Mouse (Mus musculus) intestine, embryonic 14.5 days (tissue): Measurements from ENCODE around the gene Lcn2. TPM values are rescaled to one million over a fixed set of nuclear protein-coding genes. Genes with fewer than 3 reads are reported as not detected.

Source experiments
- ATAC-seq: fragments of 200-750 bp; cut with Nextera tagmentation; replicated peaks from 2 replicates; pipeline ENCODE4 v1.8.0; 2017; ENCODE audit warnings: low read depth, moderate number of reproducible peaks, moderate TSS enrichment, moderate library complexity; ENCODE audit not compliant: low FRiP score, low TSS enrichment
- DNase-seq: peaks from one replicate; pipeline ENCODE4 v3.0.0-alpha.2; 2018; ENCODE audit warnings: low spot score
- H3K27ac ChIP-seq: fragments of 300-500 bp; sonication (generic); 2 replicates; pipeline ENCODE4 v1.5.1; 2014; ENCODE audit warnings: low read depth, mild to moderate bottlenecking, control low read depth
- H3K27me3 ChIP-seq: fragments of 300-500 bp; sonication (generic); replicated peaks from 2 replicates; pipeline ENCODE4 v1.6.1; 2014; ENCODE audit warnings: low read length, control low read depth; ENCODE audit not compliant: control insufficient read depth, insufficient read depth
- H3K36me3 ChIP-seq: fragments of 300-500 bp; sonication (generic); 2 replicates; pipeline ENCODE4 v1.6.1; 2014; ENCODE audit warnings: low read length, control low read depth; ENCODE audit not compliant: control insufficient read depth, insufficient read depth
- H3K4me1 ChIP-seq: fragments of 300-500 bp; sonication (generic); replicated peaks from 2 replicates; pipeline ENCODE4 v1.6.1; 2014; ENCODE audit warnings: low read length, control low read depth, mixed read lengths; ENCODE audit not compliant: control insufficient read depth, insufficient read depth
- H3K4me2 ChIP-seq: fragments of 300-500 bp; sonication (generic); 2 replicates; pipeline ENCODE4 v1.6.1; 2014; ENCODE audit warnings: low read length
- H3K4me3 ChIP-seq: fragments of 300-500 bp; sonication (generic); 2 replicates; pipeline ENCODE4 v1.5.1; 2014; ENCODE audit warnings: low read depth, low read length, control low read depth, mixed read lengths
- H3K9ac ChIP-seq: fragments of 300-500 bp; sonication (generic); 2 replicates; pipeline ENCODE4 v1.6.1; 2014; ENCODE audit warnings: mild to moderate bottlenecking, low read length
- H3K9me3 ChIP-seq: fragments of 300-500 bp; sonication (generic); 2 replicates; pipeline ENCODE4 v1.6.1; 2016; ENCODE audit warnings: low read length, control low read depth; ENCODE audit not compliant: control insufficient read depth
- WGBS: fragments of 180-500 bp; shearing (Covaris S2); extraction: QIAGEN DNeasy Blood & Tissue Kit; methylation state at CpG from one replicate; pipeline ENCODE4 v1.1.7; 2014; 5-methylcytosine and 5-hydroxymethylcytosine counted together
- polyA plus RNA-seq: library from polyadenylated mRNA; unstranded; fragments of >200 nt; fragmentation: Nextera tagmentation; extraction: Ambion mirVana; gene quantifications from 2 replicates; pipeline ENCODE4 v1.2.1, GENCODE M21; 2014

The Lcn2 gene
- polyA plus RNA-seq, 1 experiment from 2014 or later: 0.93 TPM

- H3K4me1 ChIP-seq: peaks cover 14% of the 10 kb centered on the region
- H3K36me3 ChIP-seq: peaks cover 66% of the 10 kb centered on the region
- DNase-seq: no peak
- no peak for ATAC-seq
- 79% methylated on average over 12 of the region's 12 CpGs for WGBS
- H3K4me2 ChIP-seq: no peak overlapping the region
- no peak overlapping the region for H3K4me3 ChIP-seq
- H3K27ac ChIP-seq: no peak overlapping the region
- no peaks in the 10 kb centered on the region for H3K27me3 ChIP-seq
- H3K9me3 ChIP-seq: no peaks in the 10 kb centered on the region
- no peak overlapping the region for H3K9ac ChIP-seq
These were observed 30.5 kb upstream of the Lcn2 start for GRCm38 (mm10) chr2:32418430-32419151.

GRCm38 (mm10) chr2:32417486-32417885 lies 29.4 kb upstream of the Lcn2 start:
- Histone ChIP-seq H3K4me2 (no peak overlapping the region), H3K27me3 (no peaks in the 10 kb centered on the region), H3K36me3 (peaks cover 66% of the 10 kb centered on the region), H3K9ac (no peak overlapping the region), H3K4me1 (peaks cover 3% of the 10 kb centered on the region), H3K27ac (no peak overlapping the region), H3K4me3 (no peak overlapping the region), H3K9me3 (no peaks in the 10 kb centered on the region)
- WGBS: 84% methylated on average over 8 of the region's 8 CpGs
- ATAC-seq (no peak), DNase-seq (no peak)

GRCm38 (mm10) chr2:32416556-32416955 lies 28.5 kb upstream of the Lcn2 start:
- DNase-seq: no peak
- 79% methylated on average over 2 of the region's 2 CpGs for WGBS
- ATAC-seq: no peak
- no peaks in the 10 kb centered on the region for H3K27me3 ChIP-seq
- no peak overlapping the region for H3K27ac ChIP-seq
- H3K4me3 ChIP-seq: no peak overlapping the region
- H3K4me1 ChIP-seq: no peaks in the 10 kb centered on the region
- H3K4me2 ChIP-seq: no peak overlapping the region
- peaks cover 66% of the 10 kb centered on the region for H3K36me3 ChIP-seq
- no peak overlapping the region for H3K9ac ChIP-seq
- H3K9me3 ChIP-seq: no peaks in the 10 kb centered on the region

GRCm38 (mm10) chr2:32415801-32416200 lies 27.7 kb upstream of the Lcn2 start:
- no peak overlapping the region for H3K9ac ChIP-seq
- no peaks in the 10 kb centered on the region for H3K4me1 ChIP-seq
- no peak overlapping the region for H3K4me2 ChIP-seq
- 91% methylated on average over 12 of the region's 12 CpGs for WGBS
- H3K4me3 ChIP-seq: no peak overlapping the region
- ATAC-seq (no peak), DNase-seq (no peak)
- no peak overlapping the region for H3K27ac ChIP-seq
- H3K9me3 ChIP-seq: no peaks in the 10 kb centered on the region
- H3K36me3 ChIP-seq: peaks cover 59% of the 10 kb centered on the region
- no peaks in the 10 kb centered on the region for H3K27me3 ChIP-seq

- H3K4me1 ChIP-seq: no peaks in the 10 kb centered on the region
- H3K9me3 ChIP-seq: no peaks in the 10 kb centered on the region
- no peak overlapping the region for H3K4me2 ChIP-seq
- peaks cover 41% of the 10 kb centered on the region for H3K36me3 ChIP-seq
- H3K27me3 ChIP-seq: no peaks in the 10 kb centered on the region
- 42% methylated on average over 5 of the region's 5 CpGs for WGBS
- ATAC-seq: no peak
- DNase-seq: no peak
- H3K4me3 ChIP-seq: no peak overlapping the region
- no peak overlapping the region for H3K9ac ChIP-seq
- no peak overlapping the region for H3K27ac ChIP-seq
These were observed 25.9 kb upstream of the Lcn2 start for GRCm38 (mm10) chr2:32413936-32414335.

- Histone ChIP-seq H3K9me3 (no peaks in the 10 kb centered on the region), H3K4me1 (no peaks in the 10 kb centered on the region), H3K4me3 (no peak overlapping the region), H3K9ac (no peak overlapping the region), H3K27ac (no peak overlapping the region), H3K27me3 (no peaks in the 10 kb centered on the region), H3K4me2 (no peak overlapping the region), H3K36me3 (peaks cover 31% of the 10 kb centered on the region)
- DNase-seq (no peak), ATAC-seq (no peak)
- WGBS: 81% methylated on average over 6 of the region's 6 CpGs
These were observed 24.9 kb upstream of the Lcn2 start for GRCm38 (mm10) chr2:32412742-32413531.

- no peaks in the 10 kb centered on the region for H3K9me3 ChIP-seq
- no peak for ATAC-seq
- H3K36me3 ChIP-seq: peaks cover 16% of the 10 kb centered on the region
- no peaks in the 10 kb centered on the region for H3K27me3 ChIP-seq
- H3K9ac ChIP-seq: no peak overlapping the region
- no peak overlapping the region for H3K4me3 ChIP-seq
- WGBS: 81% methylated on average over 7 of the region's 7 CpGs
- H3K4me2 ChIP-seq: no peak overlapping the region
- DNase-seq: no peak
- no peaks in the 10 kb centered on the region for H3K4me1 ChIP-seq
- no peak overlapping the region for H3K27ac ChIP-seq
These were observed 23.4 kb upstream of the Lcn2 start for GRCm38 (mm10) chr2:32411407-32411806.

- Histone ChIP-seq H3K4me1 (no peaks in the 10 kb centered on the region), H3K4me2 (no peak overlapping the region), H3K36me3 (no peaks in the 10 kb centered on the region), H3K4me3 (no peak overlapping the region), H3K9me3 (no peaks in the 10 kb centered on the region), H3K27me3 (no peaks in the 10 kb centered on the region), H3K27ac (no peak overlapping the region), H3K9ac (no peak overlapping the region)
- 66% methylated on average over 25 of the region's 25 CpGs for WGBS
- ATAC-seq (no peak), DNase-seq (no peak)
These were observed 20.7 kb upstream of the Lcn2 start for GRCm38 (mm10) chr2:32408429-32409424.
